Comparison of ENCODE assay signal across 9 mouse cellular contexts in the genomic region with DNA sequence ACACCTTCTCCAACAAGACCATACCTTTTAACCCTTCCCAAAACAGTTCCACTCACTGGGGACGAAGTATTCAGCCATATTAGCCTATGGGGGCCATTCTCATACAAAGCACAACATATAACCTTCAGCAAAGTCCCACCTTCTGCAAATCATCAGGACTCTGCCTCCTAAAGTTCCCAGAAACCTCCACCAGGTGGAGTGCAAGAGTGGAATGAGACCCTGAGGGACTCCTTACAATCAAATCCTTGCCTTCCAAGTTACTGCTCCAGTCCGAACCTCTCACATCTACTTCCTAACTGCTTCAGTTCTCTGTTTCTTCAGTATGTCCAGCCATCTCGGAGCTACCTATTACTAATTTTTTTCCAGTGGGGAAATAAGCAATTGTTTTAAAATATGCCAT.
A peak's percentile ranks its signal among the peaks of the same experiment; 100 is the strongest.
DNase-seq lines count a peak whose midpoint lies in the region; ATAC-seq lines count a peak whose summit lies in the region.
"Had no signal": no experiment of that assay in that cellular context is flagged by ENCODE, and none has a peak within 500 bp of the region (broad histone marks: within the 10 kb centered on the region; RNA-seq: fewer than 3 reads in every experiment).

No protein-coding gene starts in this region.

- H3K4me1 ChIP-seq in neural tube, embryonic 15.5 days, result no peaks in the 10 kb centered on the region
- H3K4me1 ChIP-seq: lung, embryonic 15.5 days had no signal

- no peak overlapping the region for H3K27ac ChIP-seq in neural tube, embryonic 15.5 days (replicated peaks)
- H3K27ac ChIP-seq: lung, embryonic 15.5 days had no signal

- intact Hi-C loops in heart, postnatal 10 days (cut with DNase I), result loop anchor here (2.0 to 10.0 kb wide), 3 partner anchors 182 to 484 kb away; no protein-coding TSS in a partner anchor

- 56% methylated on average over 3 of the region's 3 CpGs for WGBS in neural tube, embryonic 15.5 days

- H3K4me2 ChIP-seq in neural tube, embryonic 15.5 days, result no peak overlapping the region
- H3K4me2 ChIP-seq: lung, embryonic 15.5 days had no signal

- H3K27me3 ChIP-seq in neural tube, embryonic 15.5 days (replicated peaks), result no peaks in the 10 kb centered on the region
- H3K27me3 ChIP-seq: lung, embryonic 15.5 days had no signal

- no peak overlapping the region for H3K9ac ChIP-seq in neural tube, embryonic 15.5 days (replicated peaks)
- H3K9ac ChIP-seq: lung, embryonic 15.5 days had no signal

- no peak for ATAC-seq in neural tube, embryonic 15.5 days (ENCODE audit: low FRiP score)

- no peak overlapping the region for H3K4me3 ChIP-seq in neural tube, embryonic 15.5 days (replicated peaks)
- H3K4me3 ChIP-seq: lung, embryonic 15.5 days had no signal

- peak; percentile 44 to 67 for DNase-seq in heart, postnatal 10 days
- no peak for DNase-seq in heart, adult 9 months (ENCODE audit: low spot score in 2 of 2)
- peak; percentile 28 for DNase-seq in neural tube, embryonic 10.5 days (ENCODE audit: extremely low spot score, low spot score)
- peak; percentile 46 for DNase-seq in embryo, embryonic 11 days
- DNase-seq in retina, embryonic 14.5 days (ENCODE audit: low spot score), result peak; percentile 55
- no peak for DNase-seq in thymus, adult 18-20 months
- DNase-seq in thymus, postnatal 10 days (ENCODE audit: low spot score in 2 of 2), result no peak

- H3K36me3 ChIP-seq in neural tube, embryonic 15.5 days, result no peaks in the 10 kb centered on the region
- H3K36me3 ChIP-seq: lung, embryonic 15.5 days had no signal

- H3K9me3 ChIP-seq in neural tube, embryonic 15.5 days (replicated peaks), result no peaks in the 10 kb centered on the region
- H3K9me3 ChIP-seq: lung, embryonic 15.5 days had no signal

Comparison
In these comparisons a context has a peak if more than half of its experiments do, and no peak if none do; other contexts are left out.
1. DNase-seq: peak in heart, postnatal 10 days (2 of 2), neural tube, embryonic 10.5 days (single experiment), embryo, embryonic 11 days (single experiment) and retina, embryonic 14.5 days (single experiment); none in heart, adult 9 months (0 of 2), thymus, adult 18-20 months (0 of 2) and thymus, postnatal 10 days (0 of 2).